Mouse (Mus musculus): ENCODE data around the gene Fam120a.

DNA sequence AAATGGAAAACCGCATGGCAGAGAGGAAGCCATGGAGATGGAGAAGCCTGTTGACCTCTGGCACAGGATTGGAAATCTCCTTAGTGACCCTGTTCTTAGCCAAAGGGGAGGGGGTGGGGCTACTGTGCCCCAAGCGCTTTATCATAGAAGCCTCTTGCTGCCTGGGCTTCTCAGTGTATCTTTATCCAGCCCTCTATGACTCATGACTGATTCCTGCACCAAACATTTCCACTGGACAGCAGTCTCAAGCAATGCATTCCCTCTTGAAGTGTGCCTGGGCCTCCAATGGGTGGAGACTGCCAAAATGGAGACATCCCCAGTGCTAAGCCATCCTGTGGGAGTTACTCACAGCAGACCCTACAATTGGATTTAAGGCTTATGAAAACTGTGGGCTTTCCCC lies 22.3 kb upstream of the Fam120a start:
- TF ChIP-seq CTCF (IDR thresholded peaks at IDR 0.05; ENCODE audit: control insufficient read depth, insufficient read depth, insufficient read length): no peak
- no peak for TF ChIP-seq CEBPB (IDR thresholded peaks at IDR 0.05; ENCODE audit: low read depth)
- no peak for TF ChIP-seq MAX (IDR thresholded peaks at IDR 0.05)
- TF ChIP-seq MYOD1 (IDR thresholded peaks at IDR 0.05; ENCODE audit: control insufficient read depth, insufficient read length, low read depth): no peak

Data from C2C12 (cell line).